Mouse (Mus musculus) kidney, adult 11 months (tissue): Measurements from ENCODE around the gene Pbp2.

Experiments
- DNase-seq: peaks from one replicate; pipeline ENCODE4 v3.0.0; 2022

Pbp2 gene

DNA sequence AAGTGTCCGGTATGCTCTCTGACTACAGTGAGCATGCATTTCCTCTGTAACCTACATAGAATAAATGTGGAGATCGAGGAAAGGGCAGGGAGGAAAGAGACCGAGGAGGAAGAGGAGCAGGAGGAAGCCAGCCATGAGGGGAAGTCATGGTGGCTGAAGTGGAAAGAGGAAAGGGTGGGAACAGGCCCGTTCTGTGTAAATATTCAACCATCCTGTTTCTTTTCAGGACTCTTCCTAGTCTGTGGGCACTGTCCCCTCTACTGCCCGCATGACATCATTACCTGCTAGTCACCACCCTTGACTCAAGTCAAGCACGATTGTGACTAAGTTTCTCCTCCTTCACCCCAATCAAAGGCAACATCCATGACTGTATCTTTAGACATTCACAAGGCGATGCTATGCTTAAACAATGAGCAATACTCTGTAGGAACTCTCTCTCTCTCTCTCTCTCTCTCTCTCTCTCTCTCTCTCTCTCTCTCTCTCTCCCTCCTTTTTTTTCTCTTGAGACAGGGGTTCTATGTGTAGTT lies 11.1 kb downstream of the Pbp2 start:
- DNase-seq = no peak

DNA sequence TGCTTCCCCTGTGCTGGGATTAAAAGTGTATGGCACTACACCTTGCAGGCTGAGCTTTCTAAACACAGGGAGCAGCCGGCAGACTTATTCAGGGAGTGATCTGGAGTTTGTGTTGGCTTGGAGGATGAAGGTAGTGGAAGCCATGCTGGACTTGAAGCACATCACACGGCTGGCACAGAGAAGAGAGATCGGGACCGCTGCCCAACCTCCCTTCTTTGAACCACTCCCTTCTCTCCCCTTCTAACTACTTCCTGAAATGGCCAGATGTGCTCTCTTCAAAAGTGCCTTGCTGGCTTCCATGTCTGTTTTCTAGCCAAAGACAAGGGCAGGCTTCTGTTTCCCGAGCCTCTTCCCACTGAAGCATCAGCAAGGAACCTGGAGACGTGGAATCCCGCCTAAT lies 12.6 kb downstream of the Pbp2 start:
- no peak for DNase-seq

DNA sequence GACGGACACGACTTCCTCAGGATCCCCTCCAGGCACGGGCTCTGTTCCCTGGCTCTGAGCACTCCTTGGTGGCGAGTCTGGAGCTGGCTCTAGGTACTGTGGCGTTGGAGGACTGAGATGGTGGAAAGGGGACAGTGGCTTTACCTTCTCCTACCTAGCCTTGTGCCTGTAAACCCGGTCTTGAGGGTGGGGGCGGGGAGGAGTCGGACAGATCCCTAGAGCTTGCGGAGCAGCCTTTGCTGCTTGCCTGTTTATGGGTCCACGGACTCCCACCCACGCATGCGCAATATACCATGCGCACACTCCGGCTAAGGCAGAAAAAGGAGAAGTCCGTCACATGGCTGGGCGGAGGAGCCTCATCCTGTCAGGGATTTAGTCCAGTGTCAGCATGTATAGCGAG lies 13.9 kb downstream of the Pbp2 start:
- peak; percentile 15 for DNase-seq

DNA sequence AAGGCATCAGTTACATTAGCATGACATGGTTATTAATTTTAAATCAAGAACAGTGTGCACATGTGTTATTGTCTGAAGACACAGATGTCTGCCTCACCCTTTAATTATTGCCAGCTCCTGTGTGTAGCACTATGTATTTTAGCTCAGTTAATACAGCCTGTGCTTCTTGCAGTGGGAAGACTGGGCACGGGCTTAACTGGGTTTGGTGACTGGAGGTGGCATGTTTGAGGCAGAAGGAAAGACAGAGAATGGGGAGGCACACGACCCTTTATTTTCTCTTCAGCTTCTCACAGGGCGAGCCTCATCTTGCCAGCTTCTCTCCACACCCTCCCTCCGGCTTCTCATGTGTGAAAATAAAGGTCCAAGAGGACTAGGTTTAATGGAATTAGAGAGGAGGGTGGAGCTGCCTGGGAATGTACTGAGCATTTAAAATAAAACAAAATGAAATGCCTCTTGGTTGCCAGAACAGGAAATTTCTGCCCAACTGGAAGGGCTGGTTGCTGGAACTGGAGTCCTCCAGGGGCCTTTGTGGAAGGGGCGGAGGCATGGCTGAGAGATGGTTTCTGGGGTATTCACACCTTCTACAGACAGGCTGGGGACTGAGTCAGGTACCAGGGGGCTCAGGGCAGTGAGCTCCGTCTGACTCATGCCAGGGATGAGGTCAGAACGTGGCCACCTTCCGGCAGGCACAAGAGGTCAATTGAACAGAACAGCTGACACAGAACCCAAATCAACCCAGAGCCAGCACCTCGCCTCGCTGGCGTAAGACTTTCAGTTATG lies 14.9 kb downstream of the Pbp2 start:
- DNase-seq = peak; percentile 36

DNA sequence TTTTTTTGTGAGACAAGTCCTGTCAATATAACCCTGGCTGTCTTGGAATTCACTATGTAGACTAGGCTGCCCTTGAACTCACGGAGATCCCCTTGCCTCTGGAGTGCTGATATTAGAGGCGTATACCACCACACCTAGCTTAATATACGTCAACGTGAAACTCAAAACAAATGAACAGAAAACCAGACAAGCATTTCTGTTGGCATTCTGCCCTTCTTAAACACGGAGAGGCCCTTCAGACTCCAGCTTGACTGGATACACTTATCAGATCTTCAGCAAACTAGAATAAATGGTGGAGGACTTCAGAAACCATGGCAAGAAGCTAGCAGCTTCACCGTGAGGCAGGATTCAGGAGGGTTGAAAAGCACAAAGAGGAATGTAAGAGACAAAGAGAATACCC lies 16.1 kb downstream of the Pbp2 start:
- DNase-seq = no peak

DNA sequence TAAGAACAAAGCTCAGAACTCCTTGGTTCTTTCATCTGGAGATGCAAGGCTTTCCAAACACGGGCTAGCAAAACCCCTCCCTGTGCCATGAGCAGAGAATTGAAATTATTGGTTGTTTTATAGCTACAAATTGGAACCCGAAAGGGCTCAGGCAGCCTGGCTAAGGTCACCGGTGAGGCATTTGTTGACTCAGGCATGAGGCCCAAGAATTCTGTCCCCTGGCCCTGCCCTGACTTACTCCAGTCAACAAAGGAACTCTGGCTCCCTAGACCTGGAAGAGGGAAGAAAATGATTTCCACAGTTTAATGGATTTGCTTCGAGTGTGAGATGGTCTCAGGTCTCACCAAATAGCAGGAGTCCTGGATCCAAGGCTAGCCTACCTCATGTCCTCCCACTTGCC lies 17.8 kb downstream of the Pbp2 start:
- DNase-seq = peak; percentile 37

DNA sequence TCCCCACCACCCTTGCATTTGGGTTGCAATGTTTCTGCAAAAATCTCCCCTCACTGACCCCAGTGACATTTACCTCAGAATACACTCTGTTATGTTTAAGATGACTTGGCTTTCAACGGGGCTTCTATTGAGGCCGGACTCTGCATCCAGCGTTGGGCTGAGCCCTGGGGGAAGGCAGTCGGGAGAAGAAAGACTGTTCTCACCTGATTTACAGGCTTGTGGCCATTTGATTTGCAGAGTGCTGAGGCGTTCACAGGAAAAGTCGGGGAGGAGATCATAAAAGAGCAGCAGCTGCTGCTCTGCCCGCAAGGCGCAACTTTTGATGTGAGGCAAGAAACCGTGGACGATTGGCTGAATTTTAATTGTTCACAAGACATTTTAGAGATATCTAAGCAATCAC lies 30.3 kb downstream of the Pbp2 start:
- DNase-seq = no peak

DNA sequence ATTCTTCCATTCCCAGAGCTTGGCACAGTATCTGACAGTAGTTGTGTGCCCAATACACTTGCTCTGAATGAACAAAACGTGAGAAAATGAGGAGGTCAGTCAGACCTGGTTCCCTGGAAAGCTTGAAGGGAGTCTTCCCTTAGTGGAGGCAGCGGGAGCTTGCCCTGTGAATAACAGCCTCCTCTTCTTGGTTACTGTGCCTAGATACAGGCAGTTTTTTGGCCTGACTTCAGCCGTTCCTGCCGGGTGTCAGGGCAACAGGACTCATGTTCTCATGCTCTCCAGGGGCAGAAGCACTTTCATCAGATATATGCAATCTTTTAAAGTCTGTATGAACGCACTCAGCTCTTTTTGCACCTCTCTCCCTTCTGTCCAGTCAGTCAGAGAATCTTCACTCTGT lies 30.9 kb downstream of the Pbp2 start:
- no peak for DNase-seq

DNA sequence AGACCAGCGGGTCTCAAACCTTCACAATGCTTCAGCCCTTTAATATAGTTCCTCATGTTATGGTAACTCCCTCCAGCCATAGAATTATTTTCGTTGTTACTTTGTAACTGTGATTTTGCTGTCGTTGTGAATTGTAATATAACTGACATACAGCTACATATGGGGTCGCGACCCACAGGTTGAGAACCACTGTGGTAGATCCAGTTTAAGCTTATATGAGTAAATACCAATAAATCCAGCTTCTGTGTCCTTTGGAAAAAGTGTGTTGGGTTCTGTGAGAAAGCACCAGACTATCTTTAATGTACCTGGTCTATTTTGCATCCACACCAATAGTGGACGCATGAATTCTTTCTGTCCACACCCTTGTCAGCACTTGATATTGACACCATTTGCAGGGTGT lies 31.9 kb downstream of the Pbp2 start:
- no peak for DNase-seq

DNA sequence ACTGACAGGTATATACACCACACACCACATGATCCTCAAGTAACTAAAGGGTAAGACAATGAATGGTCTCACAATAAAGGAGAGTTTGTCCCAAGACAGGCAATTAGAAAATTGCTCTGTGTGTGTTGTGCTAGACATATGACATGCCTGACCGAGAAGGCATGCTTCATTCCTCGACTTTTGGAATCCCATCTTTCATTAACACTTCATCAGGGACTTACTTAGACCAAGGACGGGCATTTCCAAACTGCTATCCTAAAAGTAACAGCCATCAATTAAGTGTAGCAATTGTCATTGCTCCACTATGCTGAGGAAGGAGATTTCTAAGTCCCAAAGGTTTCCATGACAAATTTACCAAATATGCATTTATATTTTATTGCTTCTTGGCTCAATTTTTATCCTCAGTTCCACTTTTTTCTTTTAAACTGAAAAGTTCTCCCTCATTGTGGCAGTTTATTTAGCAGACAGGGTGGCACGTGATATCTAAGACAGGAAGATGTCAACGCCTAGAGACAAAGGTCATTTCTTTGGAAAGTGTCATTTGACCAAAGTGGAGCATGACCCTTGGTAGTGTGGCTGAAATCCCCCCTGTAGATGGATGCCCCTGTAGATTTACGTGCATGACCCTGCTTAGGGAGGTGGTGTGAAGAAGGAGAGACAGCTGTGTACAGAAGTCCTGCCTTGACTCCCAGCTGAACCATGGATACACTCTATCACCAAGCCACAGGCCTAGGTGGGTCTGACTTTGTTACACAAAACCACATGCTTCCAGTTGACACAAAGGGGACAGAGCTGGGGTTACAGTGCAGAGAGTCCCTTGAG lies 33.5 kb downstream of the Pbp2 start:
- DNase-seq = no peak

DNA sequence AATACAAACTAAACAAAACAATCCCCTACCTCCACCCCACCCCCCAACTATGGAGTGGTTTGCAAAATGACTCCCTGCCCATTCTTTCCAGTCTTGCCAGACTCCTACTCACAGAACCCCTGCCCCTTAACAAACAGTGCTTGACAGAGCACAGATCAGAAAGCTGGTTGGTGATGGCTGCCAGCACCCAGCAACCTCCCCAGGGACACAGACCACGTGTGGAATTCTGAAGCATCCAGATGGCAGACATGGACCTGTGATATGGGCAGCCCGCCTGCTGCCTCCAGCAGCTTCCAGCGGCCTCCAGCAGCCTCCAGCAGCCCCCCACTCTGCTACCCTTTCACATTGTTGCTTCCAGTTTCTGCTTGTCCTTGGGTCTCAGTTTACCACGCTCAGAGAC lies 35.0 kb downstream of the Pbp2 start:
- no peak for DNase-seq

DNA sequence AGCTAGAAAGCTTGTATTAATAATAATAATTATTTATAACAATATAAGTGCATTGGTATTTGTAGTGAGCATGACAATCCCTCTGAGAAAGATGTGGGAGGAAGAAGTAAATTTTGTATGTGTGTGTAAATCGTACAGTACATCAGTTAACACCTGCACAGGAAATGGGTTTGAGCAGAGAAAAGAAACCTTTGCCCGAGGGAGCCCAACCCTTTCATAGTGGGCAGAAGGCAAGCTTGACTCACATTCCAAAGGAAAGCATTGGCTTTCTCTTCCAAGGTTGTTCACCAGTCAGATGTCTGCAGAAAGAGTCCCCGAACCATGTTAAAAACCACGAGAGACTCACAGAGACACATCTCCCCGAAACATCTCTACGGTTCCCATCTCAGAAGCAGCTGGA lies 37.1 kb downstream of the Pbp2 start:
- no peak for DNase-seq

DNA sequence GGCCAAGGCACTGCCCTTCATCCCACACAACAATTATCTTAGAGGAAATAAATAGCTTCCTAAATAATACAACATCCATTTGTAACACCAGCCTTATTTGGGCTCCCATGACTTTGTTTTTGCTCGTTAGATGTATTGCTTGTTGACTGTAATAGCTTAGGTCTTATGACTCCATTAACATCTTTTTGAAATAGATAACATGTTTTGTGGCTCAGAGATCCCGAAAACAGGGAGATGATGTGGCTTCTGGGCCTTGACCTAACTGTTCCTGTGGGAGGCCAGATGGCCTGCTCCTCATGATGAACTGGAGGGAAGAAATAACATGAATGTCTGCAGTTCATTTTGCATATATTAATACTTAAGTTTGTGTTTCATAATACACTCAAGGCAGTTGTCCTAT lies 38.4 kb downstream of the Pbp2 start:
- no peak for DNase-seq

DNA sequence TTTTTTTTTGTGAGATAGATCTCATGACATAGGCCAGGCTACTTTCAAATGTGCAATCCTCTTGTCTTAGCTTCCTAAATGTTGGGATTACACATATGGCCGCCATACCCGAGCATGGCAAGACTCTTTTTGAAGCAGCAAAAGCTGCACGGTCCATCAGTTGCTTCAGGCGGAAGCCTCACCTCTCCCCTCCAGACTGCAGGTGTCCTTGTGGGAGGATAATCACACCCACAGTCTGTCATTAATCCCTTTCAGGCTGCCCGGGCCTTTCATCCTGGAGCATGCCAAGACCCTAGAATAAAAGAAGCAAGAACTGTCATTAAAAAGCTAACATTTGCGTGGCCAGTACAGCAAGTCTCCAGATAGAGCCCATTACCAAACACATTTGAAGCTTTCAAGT lies 40.6 kb downstream of the Pbp2 start:
- DNase-seq = no peak

DNA sequence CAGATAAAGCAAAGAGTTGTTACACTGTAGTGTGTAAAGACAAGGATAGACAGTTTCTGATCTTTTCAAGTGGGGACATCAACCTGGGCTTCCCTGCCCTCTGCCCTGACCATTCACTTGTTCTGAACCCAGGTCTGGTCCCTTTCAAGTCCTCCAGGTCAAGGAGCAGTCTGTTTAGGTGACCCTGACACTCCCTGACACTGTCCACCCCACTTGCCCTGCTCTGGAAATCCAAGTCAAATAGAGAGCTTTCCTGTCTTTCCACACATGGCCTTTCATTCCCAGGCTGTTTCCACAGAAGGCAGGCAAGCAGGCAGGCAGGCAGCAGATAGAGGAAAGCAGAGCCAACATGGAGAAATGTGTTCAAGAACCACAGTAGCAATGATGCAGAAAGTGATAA lies 41.8 kb downstream of the Pbp2 start:
- DNase-seq = no peak

DNA sequence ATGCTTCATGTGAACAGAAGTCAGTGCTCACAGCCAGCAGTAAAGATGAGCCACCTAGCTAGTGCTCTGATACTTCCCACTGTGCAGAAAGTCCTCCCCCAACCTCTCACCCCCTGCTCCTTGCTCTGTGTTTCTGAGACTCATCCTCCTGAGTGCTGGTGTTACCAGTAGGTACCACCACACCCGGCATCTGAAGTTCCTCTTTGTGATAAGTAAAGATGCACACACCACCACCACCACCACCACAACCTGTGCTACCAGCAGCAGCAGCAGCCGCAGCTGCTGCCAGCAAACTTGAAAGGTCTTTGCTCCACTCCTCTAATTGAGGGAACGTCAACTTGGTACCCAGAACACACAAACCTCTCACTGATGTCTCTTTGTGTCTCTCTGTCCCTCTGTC lies 43.0 kb downstream of the Pbp2 start:
- no peak for DNase-seq

DNA sequence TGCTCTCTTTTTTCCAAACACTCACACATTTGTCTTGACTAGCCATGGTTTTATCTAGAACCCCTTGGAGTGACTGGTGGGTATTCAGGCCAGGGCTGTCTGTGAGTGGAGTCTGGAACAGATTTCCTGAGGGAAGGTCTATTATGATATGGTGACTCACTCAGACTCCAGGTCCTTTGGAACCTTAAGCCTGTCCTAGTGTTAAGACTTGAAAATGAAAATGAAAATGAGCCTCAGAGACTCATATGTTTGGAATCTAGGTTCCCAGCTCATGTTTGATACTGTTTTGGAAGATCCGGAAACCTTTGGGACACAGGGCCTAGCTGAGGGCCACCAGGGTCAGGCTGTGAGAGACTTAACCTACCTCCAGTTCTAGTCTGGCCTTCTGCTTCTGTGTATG lies 44.1 kb downstream of the Pbp2 start:
- DNase-seq = no peak

DNA sequence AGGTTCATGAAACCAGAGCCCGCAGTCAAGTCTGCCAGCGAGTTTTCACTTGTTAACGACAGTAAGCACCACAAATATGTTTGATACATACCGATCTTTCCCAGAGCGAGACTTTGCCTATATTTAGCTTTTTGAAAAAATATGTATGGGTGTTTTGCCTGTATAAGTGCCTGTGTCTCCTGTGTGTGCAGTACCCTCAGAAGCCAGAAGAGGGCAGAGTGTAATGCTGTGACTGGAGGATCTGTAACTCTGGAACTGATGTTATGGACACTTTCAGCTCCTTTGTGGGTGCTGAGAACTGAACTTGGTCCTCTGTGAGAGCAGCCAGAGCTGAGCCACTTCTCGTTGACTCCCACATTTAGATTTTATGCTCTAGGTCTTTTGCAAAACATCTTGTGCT lies 46.1 kb downstream of the Pbp2 start:
- DNase-seq = no peak

DNA sequence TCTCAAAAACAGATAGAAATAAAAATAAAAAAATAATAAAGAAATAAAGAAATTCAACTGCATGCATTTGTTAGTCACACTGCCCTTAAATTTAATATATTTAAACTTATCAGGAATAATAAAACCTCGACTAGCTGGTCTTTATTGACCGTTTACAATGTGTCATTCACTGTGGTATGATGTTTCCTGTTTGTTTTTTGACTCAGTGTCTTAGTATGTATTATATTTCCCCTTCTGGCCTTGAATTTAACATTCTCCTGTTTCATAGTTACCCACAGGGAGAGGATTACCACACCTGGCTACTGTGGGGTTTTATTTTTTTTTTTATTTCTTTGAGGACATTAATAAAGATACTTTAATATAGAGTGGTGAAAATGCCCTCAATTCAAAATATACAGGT lies 47.6 kb downstream of the Pbp2 start:
- no peak for DNase-seq

DNA sequence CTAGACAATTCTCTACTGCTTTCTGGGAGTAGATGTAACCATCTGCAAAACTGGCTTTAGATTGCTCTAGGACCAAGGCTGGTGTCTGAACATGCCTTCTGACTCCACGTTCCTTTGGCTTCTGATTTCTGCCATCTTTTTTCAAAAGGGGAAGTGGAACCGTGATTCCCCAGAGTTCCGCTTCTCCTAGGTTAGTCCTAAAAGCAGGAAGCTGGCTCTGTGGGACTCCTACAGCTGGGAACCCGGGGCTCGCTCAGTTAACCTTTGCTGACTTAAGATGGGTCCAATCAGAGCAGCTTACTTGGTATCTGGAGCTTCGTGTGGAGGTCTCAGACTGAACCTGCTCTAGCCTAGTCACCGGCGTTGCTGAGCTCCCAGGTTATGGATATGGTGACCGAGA lies 49.1 kb downstream of the Pbp2 start:
- no peak for DNase-seq

DNA sequence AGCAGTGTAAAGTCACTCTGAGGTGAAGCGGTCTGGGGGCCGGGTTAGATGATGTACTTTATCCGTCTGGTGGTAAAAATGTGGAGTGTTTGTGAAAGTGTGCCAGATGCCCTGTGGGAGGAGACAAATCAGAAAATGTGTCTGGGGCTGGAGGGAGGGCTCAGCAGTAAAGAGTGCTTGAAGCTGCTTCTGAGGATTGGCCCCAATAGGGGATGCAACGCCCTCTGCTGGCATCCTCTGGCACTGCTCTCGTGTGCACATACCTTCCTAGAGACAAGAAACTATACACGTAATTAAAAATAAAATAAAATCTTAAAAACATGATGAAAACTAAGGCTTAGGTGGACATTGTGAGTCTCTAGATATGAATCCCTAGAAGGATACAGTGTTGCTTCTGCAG lies 49.8 kb downstream of the Pbp2 start:
- DNase-seq = no peak
